Mouse (Mus musculus): Measurements from ENCODE around the gene Hils1. TPM values are rescaled to one million over a fixed set of nuclear protein-coding genes. Genes with fewer than 3 reads are reported as not detected.

Gene Hils1
- total and polyA plus RNA-seq, 3 experiments = not detected

DNA sequence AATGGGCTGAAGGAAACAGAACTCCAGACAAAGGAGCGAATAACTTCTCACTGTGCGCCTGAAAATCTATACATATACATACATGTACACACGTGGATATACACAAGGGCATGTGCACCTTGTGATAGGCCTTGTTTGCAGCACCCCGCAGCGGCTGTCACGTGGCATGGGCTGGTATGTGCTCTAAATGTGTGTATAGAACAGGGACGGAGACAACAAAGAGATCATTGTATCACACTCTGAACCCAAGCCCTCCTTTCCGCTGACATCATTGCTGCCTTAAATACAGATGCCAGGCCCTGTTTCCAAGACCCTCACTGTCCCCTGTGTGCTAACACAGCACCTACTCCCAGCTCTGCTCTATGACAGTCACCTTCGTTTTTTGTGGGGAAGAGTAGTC is 12.3 kb upstream of the Hils1 start:
- Histone ChIP-seq H3K9ac (ENCODE audit: control insufficient read depth, low read depth, low read length, poor library complexity, severe bottlenecking) (no peak overlapping the region), H3K4me3 (ENCODE audit: control insufficient read depth in 1 of 2, insufficient read depth in 1 of 2, low read depth in 2 of 2, low read length in 2 of 2) (no peak overlapping the region), H3K27ac (ENCODE audit: control insufficient read depth, low read depth, low read length) (no peak overlapping the region), H3K9me3 (replicated peaks; ENCODE audit: insufficient read depth, low read length) (no peaks in the 10 kb centered on the region), H3K27me3 (ENCODE audit: control insufficient read depth in 1 of 2, insufficient read depth in 2 of 2, low read length in 2 of 2) (peaks cover 16 to 18% of the 10 kb centered on the region in 2 experiments), H3K4me1 (ENCODE audit: control insufficient read depth in 1 of 2, insufficient read depth in 2 of 2, low read length in 2 of 2) (peaks cover 0 to 15% of the 10 kb centered on the region in 2 experiments; a peak in 2 of 4 replicates), H3K36me3 (ENCODE audit: control insufficient read depth in 1 of 2, insufficient read depth in 2 of 2, low read length in 2 of 2) (peaks cover 0 to 14% of the 10 kb centered on the region in 2 experiments; a peak in 2 of 4 replicates), H3K79me2 (ENCODE audit: control insufficient read depth, insufficient read depth, low read length, poor library complexity) (no peaks in the 10 kb centered on the region)
- no peak for DNase-seq (ENCODE audit: low read depth, low spot score)
- no peak for TF ChIP-seq TAL1 (IDR thresholded peaks at IDR 0.05; ENCODE audit: low read length)
- TF ChIP-seq POLR2AphosphoS5 (IDR thresholded peaks at IDR 0.05; ENCODE audit: borderline replicate concordance, low read depth, low read length) = no peak
- 0 out of 2 replicates have a peak, but pooled peaks have one; percentile 27 for TF ChIP-seq USF1 (IDR thresholded peaks at IDR 0.05; ENCODE audit: low read depth, low read length)
- no peak for TF ChIP-seq JUND (IDR thresholded peaks at IDR 0.05; ENCODE audit: low read depth, low read length)

GRCm38 (mm10) chr11:94957693-94958064 is 9.7 kb upstream of the Hils1 start:
- H3K79me2 ChIP-seq (ENCODE audit: control insufficient read depth, insufficient read depth, low read length, poor library complexity) = no peaks in the 10 kb centered on the region
- DNase-seq (ENCODE audit: low read depth, low spot score) = no peak
- H3K27me3 ChIP-seq (ENCODE audit: control insufficient read depth in 1 of 2, insufficient read depth in 2 of 2, low read length in 2 of 2) = peaks cover 22 to 30% of the 10 kb centered on the region in 2 experiments
- H3K9ac ChIP-seq (ENCODE audit: control insufficient read depth, low read depth, low read length, poor library complexity, severe bottlenecking) = no peak overlapping the region
- TF ChIP-seq USF1 (IDR thresholded peaks at IDR 0.05; ENCODE audit: low read depth, low read length) (no peak), TCF12 (IDR thresholded peaks at IDR 0.05; ENCODE audit: low read depth, low read length) (no peak), GATA1 (IDR thresholded peaks at IDR 0.05; ENCODE audit: low read depth, low read length) (no peak), GABPA (IDR thresholded peaks at IDR 0.05; ENCODE audit: low read depth, low read length) (no peak), SIN3A (IDR thresholded peaks at IDR 0.05; ENCODE audit: low read length) (no peak), UBTF (IDR thresholded peaks at IDR 0.05; ENCODE audit: borderline replicate concordance, insufficient read depth, low read depth, low read length) (no peak), MXI1 (IDR thresholded peaks at IDR 0.05; ENCODE audit: low read depth, low read length) (no peak), MEF2A (IDR thresholded peaks at IDR 0.05; ENCODE audit: extremely low read depth, insufficient replicate concordance, low read depth, low read length, poor library complexity, severe bottlenecking) (no peak), CHD2 (IDR thresholded peaks at IDR 0.05; ENCODE audit: low read length) (no peak), ETS1 (IDR thresholded peaks at IDR 0.05; ENCODE audit: low read depth, low read length) (no peak), TBP (IDR thresholded peaks at IDR 0.05; ENCODE audit: low read depth, low read length) (no peak), E2F4 (IDR thresholded peaks at IDR 0.05; ENCODE audit: borderline replicate concordance, low read depth, low read length) (no peak), MAFK (IDR thresholded peaks at IDR 0.05; ENCODE audit: borderline replicate concordance, low read depth, low read length) (no peak), MYC (IDR thresholded peaks at IDR 0.05; ENCODE audit: low read depth, low read length) (no peak), ZC3H11A (IDR thresholded peaks at IDR 0.05; ENCODE audit: low read depth, low read length) (no peak), EP300 (IDR thresholded peaks at IDR 0.05; ENCODE audit: low read depth in 1 of 2, low read length in 2 of 2) (no peak), USF2 (IDR thresholded peaks at IDR 0.05; ENCODE audit: borderline replicate concordance in 1 of 2, insufficient read depth in 1 of 2, low read depth in 1 of 2, low read length in 2 of 2) (no peak), JUND (IDR thresholded peaks at IDR 0.05; ENCODE audit: low read depth, low read length) (no peak)
- H3K36me3 ChIP-seq (ENCODE audit: control insufficient read depth in 1 of 2, insufficient read depth in 2 of 2, low read length in 2 of 2) = peaks cover 0 to 7% of the 10 kb centered on the region in 2 experiments; a peak in 2 of 4 replicates
- H3K4me3 ChIP-seq (ENCODE audit: control insufficient read depth in 1 of 2, insufficient read depth in 1 of 2, low read depth in 2 of 2, low read length in 2 of 2) = no peak overlapping the region
- peaks cover 0 to 9% of the 10 kb centered on the region in 2 experiments; a peak in 2 of 4 replicates for H3K4me1 ChIP-seq (ENCODE audit: control insufficient read depth in 1 of 2, insufficient read depth in 2 of 2, low read length in 2 of 2)
- H3K27ac ChIP-seq (ENCODE audit: control insufficient read depth, low read depth, low read length) = no peak overlapping the region
- H3K9me3 ChIP-seq (replicated peaks; ENCODE audit: insufficient read depth, low read length) = no peaks in the 10 kb centered on the region
